Mouse (Mus musculus) heart, postnatal 25 days (tissue): ENCODE measurements at regions not wholly inside any gene's neighbourhood (a gene's known extent, or its start where the extent isn't known, plus 50 kb on each side); places are given as distances from the start of the nearest gene placed in this dataset.

Experiments
- DNase-seq: peaks from one replicate; pipeline ENCODE4 v3.0.0; 2022; ENCODE audit warnings: low spot score
- intact Hi-C: fragments of 180-260 bp; cut with DNase I; formaldehyde crosslinking; loops from one replicate; pipeline ENCODE4 v1.15.1; 2025

DNA sequence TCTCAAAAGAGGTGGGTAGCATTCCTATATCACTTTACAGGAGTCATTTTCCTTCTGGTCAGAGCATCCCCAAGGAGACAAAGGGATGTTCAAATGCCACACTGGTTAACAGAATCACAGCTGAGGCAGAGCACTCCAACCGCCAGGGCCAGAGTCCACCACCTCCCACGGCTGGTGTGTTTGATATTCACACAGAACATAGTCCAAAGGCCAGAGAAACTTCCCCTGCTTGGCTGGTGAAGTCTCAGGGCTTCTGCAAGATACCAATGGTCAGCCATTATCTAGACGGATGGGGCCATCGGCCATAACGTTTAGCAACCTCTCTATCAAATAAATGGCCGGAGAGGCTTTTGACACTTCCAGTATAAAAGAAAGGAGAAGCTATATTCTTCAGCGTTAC lies 313.8 kb downstream of the Nucb2 start:
- intact Hi-C loops: no loop called here
- DNase-seq: no peak

GRCm38 (mm10) chr7:116820613-116821012 lies 316.4 kb downstream of the Nucb2 start:
- intact Hi-C loops: no loop called here
- DNase-seq: no peak

DNA sequence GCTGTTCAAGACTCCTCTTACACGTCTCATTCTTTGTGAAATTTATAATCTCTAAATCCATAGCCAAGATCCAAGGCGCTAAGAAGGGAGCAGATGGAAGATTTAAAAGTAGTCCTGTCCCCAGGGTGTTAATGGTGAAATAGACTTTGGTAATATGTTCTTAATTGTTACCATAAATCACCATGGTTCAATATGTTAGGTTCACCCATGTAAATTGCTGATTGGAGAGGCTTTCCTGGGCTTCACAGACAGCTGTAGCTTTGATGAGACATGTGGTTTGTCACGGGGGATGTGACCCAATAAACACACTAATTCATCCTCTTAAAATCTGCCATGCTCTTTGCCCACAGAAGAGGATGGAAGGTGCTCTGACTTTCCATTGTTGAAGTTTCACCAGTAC lies 338.7 kb downstream of the Nucb2 start:
- DNase-seq: no peak
- intact Hi-C loops: no loop called here

GRCm38 (mm10) chr7:116847846-116848730 lies 343.9 kb downstream of the Nucb2 start:
- intact Hi-C loops: no loop called here

DNA sequence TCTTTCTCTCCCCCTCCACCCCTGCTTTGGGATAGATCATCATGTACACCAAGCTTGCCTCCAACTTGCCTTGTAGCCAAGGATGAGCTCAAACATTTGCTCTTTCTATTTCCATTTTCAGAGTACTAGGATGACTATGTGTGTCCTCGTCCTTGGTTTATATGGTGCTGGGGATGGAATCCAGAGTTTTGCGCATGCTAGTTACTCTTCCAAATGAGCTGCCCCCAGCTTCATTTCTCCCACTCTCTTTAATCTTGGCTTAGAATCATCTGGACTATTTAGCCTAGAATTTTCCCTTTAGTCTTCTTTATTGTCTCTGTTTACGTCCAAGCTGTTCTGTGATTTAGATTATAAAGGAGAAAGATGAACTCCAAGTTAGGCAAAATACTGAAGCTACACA lies 349.2 kb downstream of the Nucb2 start:
- intact Hi-C loops: no loop called here

More at GRCm38 (mm10) chr7:116847846-116848730, 343.9 kb downstream of the Nucb2 start:
- no peak for DNase-seq

DNA sequence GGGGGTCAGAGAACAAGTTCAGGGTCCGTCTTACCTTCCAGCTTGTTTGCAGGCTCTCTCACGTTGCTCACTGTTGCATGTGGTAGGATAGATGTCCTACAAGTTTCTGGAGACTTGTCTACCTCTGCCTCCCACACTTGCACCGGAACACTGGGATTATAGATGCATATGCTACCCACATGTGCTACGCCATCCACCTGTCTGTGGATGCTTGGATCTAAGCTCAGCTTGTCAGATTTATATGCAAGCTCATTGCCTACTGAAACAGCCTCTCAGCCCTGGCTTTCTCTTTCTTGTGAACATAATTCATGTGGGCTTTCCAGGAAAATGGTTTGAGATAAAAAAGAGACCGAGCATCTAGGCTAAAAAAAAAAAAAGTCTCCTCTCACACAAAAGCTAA lies 353.0 kb downstream of the Nucb2 start:
- intact Hi-C loops: no loop called here
- no peak for DNase-seq

More for the DNA sequence above, 349.2 kb downstream of the Nucb2 start:
- DNase-seq: no peak

DNA sequence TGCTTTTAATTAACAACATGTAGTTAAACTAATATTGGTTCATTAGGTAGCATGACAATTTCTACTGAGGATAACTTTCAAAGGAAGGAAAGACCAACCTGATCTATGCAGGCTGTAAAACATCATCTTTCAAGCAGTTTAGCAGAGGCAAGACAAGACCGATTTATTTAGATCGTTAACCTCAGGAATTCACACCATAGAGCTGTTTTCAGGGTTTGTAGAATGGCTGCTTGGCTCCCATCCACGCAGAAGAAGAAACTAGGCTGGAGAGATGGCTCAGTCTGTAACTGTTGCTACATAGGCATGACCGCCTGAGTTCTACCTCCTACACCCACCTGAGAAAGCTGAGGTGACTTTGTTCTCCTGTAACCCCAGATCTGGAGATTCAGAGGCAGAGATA lies 353.6 kb downstream of the Nucb2 start:
- intact Hi-C loops: no loop called here
- no peak for DNase-seq

DNA sequence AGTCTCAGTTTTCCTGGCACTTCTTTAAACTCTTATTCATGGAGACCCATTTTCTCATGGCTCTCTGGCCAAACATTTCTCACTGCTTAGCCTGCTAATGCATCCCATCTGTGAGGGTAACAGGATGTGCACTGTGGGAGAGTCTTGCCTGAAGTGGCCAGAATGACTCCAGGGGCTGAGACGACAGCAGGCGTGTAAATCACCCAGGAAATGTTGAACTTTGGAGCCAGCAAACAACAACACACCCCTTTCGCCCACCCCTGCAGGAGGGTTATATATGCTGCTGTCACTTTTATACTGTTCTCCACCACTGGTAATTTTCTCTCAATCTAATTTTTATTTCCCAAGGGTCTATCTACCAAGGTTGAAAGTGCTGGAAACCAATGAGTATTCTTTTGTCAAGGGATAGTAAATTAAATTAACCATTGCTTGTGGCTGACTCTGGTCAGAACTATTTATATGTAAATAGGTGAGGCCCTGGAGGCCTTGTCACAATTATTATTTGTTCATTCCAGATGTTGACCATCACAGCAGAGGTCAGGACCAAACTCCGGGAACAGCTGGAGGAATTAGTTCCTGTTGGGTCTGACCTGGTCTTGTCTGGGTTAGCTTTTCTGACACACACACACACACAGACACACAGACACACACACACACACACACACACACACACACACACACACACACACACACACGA lies 378.2 kb downstream of the Nucb2 start:
- DNase-seq: no peak
- intact Hi-C loops: no loop called here

DNA sequence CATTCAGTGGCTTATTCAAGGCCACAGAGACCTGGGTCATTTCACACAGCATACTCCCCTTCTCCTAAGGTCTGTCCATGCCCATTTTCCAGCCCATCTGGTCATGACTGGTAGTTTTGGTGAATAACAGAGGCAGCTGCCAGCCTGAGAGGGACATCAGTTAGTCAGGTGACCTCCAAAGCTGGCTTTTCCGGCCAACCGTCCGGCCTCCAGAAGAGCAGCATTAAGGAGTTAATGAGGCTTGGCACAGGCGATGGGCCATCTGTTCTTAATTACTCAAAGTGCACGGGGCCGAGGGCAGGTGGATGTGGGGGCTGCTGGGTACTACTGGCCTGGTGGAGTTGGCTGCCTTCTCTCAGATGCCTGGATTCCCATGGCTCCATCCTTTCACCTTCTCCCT lies 389.7 kb downstream of the Nucb2 start:
- DNase-seq: no peak
- intact Hi-C loops: no loop called here

DNA sequence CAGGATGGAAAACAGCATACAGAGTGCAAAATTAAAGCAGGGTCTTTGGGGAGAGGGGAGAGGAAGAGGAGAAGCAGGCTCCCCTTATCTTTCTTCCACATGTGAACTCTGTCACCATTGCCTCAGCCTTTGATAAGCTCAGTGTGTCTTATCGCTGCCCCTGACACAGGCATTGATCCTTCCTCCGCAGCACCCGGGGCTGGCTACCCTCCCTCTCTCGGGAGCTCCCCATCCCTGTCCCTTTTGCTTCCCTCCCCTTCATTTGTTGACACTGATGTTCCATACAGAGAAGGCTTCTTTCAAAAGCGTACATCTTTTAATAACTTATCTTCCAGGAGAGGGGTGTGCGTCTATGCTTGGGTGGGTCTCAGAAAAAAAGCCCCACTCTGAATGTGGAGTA lies 411.6 kb downstream of the Nucb2 start:
- DNase-seq: no peak
- intact Hi-C loops: no loop called here

DNA sequence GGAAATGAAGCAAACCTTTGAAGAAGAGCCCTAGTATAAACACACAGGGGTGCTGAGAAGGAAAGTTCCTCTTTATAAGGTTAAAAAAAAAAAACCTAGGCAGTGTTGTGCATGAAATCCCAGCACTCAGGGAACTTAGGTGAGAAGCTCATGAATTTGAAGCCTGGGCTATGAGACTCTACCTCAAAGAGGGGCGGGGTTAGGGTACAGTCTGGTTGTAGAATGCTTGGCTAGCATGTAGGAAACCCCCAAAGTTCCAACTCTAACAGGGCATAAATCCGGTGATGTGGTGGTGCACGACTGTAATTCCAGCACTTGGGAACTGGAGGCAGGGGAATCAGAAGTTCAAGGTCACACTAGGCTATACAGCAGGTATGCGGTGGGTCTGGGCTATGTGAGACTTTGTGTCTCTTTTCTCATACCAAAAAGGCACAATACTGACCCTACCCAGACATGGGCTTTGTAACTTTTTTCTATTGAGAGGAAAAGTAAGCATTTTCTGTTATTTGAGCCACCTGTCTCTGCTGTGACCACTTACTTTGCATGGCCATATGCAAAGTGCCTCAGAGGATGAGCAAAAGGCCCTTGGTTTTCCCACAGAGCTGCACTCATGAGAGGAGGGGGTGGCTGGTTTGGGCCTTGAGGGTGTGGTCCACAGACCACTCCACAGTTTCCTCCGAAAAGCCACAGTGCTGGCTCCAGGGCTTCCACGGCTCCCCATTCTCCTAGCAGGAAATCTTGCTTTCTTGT lies 413.9 kb downstream of the Nucb2 start:
- intact Hi-C loops: no loop called here
- DNase-seq: no peak

DNA sequence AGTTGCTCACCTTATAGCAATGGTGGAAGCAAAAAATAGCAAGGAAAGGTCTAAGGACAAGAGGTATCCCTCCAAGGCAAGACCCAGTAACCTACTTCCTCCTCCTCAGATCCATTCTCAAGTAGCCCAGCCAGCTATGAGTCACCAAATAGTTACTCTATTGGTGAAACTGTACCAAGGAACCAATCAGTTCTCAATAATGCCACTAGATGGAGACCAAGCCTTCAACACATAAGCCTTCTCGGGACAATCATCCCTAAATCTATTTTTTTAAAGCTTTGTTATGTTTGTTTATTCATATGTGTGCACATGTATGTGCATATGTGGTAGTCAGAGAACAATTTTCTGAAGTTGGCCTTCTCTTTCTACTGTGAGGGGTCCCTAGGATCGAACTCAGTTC lies 434.3 kb upstream of the Xylt1 start:
- DNase-seq: no peak
- intact Hi-C loops: no loop called here

DNA sequence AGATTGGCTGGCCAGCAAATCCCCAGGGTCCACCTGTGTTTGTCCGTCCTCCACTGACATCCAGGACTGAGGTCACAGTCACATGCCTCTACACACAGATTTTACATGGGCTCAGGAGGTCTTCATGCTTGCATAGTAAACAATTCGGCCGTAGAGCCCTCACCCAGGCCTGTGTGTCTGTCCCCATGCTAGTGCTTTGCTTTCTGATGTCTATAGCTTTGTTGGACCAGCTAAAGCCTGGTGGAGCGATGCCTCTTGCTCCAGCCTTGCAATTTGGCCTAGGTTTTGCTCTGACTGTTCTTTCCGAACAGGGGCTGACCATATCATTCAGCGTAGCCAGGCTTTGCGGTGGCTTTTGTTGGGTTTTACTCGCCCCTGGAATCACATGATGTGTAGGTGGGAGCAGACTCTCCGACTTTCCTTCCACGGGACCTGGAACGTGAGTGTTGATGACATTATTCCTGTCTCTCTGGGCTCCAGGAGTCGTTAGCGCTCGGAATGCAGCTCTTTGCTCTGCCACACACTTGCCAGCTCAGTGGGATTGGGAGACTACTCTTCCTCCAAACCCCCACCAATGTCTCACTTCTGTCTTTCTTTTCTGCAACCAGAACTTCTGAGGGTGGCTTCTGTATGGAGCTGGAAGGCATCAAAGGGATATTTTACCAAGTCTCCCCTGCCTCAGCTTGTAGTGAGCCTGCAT lies 421.4 kb upstream of the Xylt1 start:
- intact Hi-C loops: no loop called here
- DNase-seq: no peak

GRCm38 (mm10) chr7:116963839-116964238 lies 416.9 kb upstream of the Xylt1 start:
- intact Hi-C loops: no loop called here
- DNase-seq: no peak

- DNase-seq: no peak
Observed at GRCm38 (mm10) chr7:116991351-116991750, 389.4 kb upstream of the Xylt1 start.

DNA sequence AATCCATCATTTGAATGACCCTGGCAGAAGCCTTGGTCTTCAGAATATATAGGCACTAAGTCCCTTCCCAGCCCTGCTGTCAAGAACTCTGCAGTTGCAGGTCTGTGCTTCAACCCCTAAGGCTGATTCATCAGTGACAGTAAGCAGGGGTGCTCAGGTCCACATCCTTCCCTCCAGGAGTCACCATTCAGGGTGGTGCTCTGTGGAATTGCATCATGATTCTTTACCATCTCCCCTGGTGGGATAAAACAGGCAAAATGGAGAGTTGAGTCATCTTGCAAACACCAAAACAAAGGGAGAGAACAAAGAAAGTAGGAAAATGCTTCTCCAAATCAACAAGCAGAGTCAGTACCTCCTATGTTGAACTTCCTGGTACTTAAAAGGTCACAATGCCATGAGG lies 388.6 kb upstream of the Xylt1 start:
- no peak for DNase-seq
- intact Hi-C loops: no loop called here

More at GRCm38 (mm10) chr7:116991351-116991750, 389.4 kb upstream of the Xylt1 start:
- intact Hi-C loops: no loop called here

GRCm38 (mm10) chr7:116995770-116996169 lies 385.0 kb upstream of the Xylt1 start:
- no peak for DNase-seq
- intact Hi-C loops: no loop called here

DNA sequence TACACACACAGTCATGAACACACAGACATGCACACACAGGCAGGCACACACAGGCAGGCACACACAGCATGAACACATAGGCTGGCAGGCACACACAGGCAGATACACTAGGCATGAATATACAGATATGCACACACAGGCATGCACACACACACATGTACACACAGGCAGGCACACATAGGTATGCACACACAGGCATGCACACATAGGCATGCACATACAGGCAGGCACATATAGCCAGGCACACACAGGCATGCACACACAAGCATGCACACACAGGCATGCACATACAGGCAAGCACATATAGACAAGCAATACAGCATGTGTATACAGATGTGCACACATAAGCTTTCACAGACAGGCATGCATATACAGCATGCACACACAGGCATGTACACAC lies 377.6 kb upstream of the Xylt1 start:
- intact Hi-C loops: no loop called here

DNA sequence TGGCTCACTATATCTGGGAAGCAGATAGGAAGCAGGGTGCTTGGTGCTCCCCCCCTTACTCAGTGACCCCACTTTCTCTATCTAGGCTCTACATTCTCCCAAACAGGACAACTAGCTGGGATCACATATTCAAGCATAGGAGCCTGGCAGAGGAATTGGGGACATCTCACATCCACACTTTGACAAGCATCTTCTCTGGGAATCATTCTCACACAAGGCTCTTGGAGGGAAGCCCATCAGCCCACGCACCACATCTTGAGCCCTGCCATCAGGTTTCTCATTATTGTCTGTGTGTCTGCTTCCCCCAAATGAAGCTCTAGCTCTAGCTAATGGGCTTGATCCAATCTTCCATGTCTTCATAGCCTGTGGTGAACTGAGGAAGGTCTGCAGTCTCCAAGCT lies 362.4 kb upstream of the Xylt1 start:
- intact Hi-C loops: no loop called here
- no peak for DNase-seq

More for the DNA sequence above, 377.6 kb upstream of the Xylt1 start:
- DNase-seq: no peak

DNA sequence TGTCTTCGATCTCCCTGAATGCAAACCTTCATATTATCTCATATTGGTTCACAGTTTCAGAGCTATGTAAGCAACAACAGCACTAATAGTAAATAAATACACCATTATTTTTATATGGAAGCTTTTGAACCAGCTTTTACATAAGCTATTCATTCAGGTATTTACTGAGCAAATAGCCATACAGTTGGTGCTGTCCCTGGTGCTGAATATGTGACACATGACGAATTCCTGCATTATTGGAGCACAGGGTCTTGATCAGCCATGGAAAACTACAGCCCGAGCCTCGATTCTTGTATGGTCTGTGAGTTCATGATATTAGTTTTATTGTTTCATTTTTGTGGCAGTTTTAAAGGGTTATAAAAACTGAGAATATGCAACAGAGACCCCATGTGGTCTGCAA lies 359.1 kb upstream of the Xylt1 start:
- no peak for DNase-seq
- intact Hi-C loops: no loop called here
